Mouse (Mus musculus) bone marrow macrophage, adult 2 months (primary cell): ENCODE measurements around the gene Jph3. TPM values are rescaled to one million over a fixed set of nuclear protein-coding genes. Genes with fewer than 3 reads are reported as not detected.

ENCODE experiments used
- H3K27ac ChIP-seq: 2 replicates; pipeline ENCODE4 v1.5.1; 2012; ENCODE audit warnings: low read depth, low read length; ENCODE audit not compliant: insufficient read depth
- H3K4me1 ChIP-seq: 2 replicates; pipeline ENCODE4 v1.6.1; 2012; ENCODE audit warnings: low read length; ENCODE audit not compliant: control insufficient read depth, insufficient read depth
- H3K4me3 ChIP-seq: 2 replicates; pipeline ENCODE4 v1.5.1; 2012; ENCODE audit warnings: mild to moderate bottlenecking, low read length, moderate library complexity; ENCODE audit not compliant: insufficient read depth
- CTCF ChIP-seq: IDR thresholded peaks from 2 replicates; pipeline ENCODE4 v1.5.1; 2012; ENCODE audit warnings: low read depth, mild to moderate bottlenecking, low read length, moderate library complexity
- POLR2A ChIP-seq: IDR thresholded peaks from 2 replicates; pipeline ENCODE4 v1.6.1; 2012; ENCODE audit warnings: mild to moderate bottlenecking, low read depth, low read length, borderline replicate concordance
- polyA plus RNA-seq: library from polyadenylated mRNA; stranded (reverse); fragments of >200 nt; gene quantifications from 2 replicates; pipeline ENCODE4 v1.2.4, GENCODE M21; 2012; ENCODE audit not compliant: missing spikeins, insufficient read depth, insufficient read length

Gene Jph3
- polyA plus RNA-seq, 1 experiment: not detected

GRCm38 (mm10) chr8:121821770-121822169 lies 92.3 kb downstream of the Jph3 start:
- no peak overlapping the region for H3K4me3 ChIP-seq
- TF ChIP-seq POLR2A (no peak), CTCF (no peak)
- H3K4me1 ChIP-seq: no peaks in the 10 kb centered on the region
- no peak overlapping the region for H3K27ac ChIP-seq

DNA sequence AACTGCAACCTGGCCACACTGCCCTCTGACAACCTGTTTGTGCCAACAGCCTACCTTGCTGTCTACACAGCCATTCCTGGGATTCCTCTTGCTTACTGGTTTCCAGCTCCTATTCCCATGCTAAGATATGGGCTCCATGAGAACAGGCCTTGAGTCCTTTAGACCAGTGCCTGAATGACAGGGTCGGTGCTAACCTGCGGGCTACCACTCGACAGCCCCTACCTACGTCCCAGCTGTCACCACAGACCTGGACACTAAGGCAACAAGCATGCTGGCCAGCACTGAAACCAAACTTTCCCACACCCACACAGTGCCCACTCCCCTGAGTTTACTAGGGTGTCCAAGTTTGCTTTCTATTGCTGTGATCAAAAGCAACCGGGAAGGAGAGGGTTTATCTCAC lies 98.3 kb downstream of the Jph3 start:
- TF ChIP-seq CTCF: no peak
- no peak for TF ChIP-seq POLR2A
- Histone ChIP-seq H3K4me3 (peak overlapping the region; percentile 87; the same call in 1 of the 2 replicates), H3K4me1 (peaks cover 20% of the 10 kb centered on the region), H3K27ac (no peak overlapping the region)

- H3K4me1 ChIP-seq: peaks cover 20% of the 10 kb centered on the region
- no peak overlapping the region for H3K27ac ChIP-seq
- no peak for TF ChIP-seq POLR2A
- TF ChIP-seq CTCF: no peak
- H3K4me3 ChIP-seq: peak overlapping the region; percentile 87
These were observed 99.1 kb downstream of the Jph3 start for GRCm38 (mm10) chr8:121828376-121829023.

DNA sequence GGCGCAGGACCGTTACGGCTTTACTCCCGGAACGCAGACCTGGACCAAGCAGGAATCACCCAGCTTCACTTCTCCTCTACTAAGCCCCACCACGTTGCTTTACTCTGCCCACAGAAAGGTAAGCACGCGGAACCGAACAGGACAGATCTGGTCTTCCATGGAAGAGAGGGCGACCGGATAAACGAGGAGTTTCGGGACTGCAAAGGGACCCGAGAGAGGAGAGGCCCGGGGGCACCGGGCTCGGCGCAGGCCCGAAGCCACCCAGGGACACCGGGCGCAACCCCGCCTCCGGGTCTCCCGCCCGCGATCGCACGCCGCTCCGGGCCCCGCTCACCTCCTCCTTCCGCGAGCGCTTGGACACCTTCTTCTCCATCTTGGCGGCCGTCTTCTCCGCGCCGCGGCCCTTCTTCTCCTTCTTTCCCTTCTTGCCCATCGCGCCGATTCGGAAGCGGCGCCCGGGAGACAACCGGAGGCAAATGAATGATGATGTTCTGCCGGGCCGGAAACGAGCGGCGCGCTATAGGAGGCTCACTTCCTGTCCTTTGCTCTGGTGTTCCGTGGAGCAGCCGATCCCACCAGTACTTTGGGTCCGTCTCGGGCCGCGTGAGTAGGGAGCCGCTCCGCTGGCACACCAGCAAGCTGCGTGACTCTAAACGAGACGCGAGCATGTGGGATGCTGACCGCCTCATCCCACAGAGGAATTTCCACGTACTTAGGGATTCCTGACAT lies 99.8 kb downstream of the Jph3 start, which contains the start of gene Klhdc4:
Klhdc4 (minus strand) TSS at position 522 of the 729 bp plus-strand sequence.
- Histone ChIP-seq H3K4me1 (peaks cover 20% of the 10 kb centered on the region), H3K4me3 (peak within 1 kb of the TSS; percentile 87), H3K27ac (peak within 1 kb of the TSS; percentile 20; the same call in 1 of the 2 replicates)
- no peak for TF ChIP-seq POLR2A
- TF ChIP-seq CTCF: no peak

DNA sequence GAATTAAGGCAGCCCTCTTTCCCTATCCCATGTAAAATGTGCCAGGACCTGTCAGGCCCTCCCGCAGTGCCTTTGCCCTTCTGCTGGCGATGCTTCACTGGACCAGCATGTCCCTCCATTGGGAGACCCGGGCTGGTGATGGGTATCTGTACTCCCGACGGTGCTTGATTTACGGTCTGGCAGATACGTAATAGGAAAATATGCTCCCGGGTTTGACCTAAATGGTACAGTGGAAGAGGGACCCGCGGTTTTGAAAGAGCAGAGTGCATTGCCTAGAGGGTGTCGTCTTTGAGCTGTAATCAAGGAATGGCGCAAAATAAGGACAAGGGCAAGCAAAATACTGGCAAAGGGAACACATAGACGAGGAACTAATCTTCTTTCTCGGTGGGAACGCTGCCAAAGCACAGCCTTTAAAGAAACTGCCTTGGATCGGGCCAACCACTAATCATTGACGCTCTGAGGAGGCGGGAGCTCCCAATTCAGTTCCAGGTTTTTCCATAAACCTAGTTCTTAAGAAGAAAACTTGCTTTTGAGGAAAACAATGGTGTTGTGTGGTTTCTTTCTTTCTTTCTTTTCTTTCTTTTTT lies 100.4 kb downstream of the Jph3 start:
- no peak for TF ChIP-seq POLR2A
- TF ChIP-seq CTCF: no peak
- Histone ChIP-seq H3K4me1 (peaks cover 20% of the 10 kb centered on the region), H3K27ac (peak overlapping the region; percentile 20; the same call in 1 of the 2 replicates), H3K4me3 (peak overlapping the region; percentile 87)

- 0 out of 2 replicates have a peak overlapping the region, but pooled peaks have one; percentile 8 for H3K4me3 ChIP-seq
- H3K27ac ChIP-seq: peak overlapping the region; percentile 91
- no peak for TF ChIP-seq CTCF
- TF ChIP-seq POLR2A: no peak
- peaks cover 20% of the 10 kb centered on the region for H3K4me1 ChIP-seq
These were observed 102.6 kb downstream of the Jph3 start for GRCm38 (mm10) chr8:121832061-121832460.

DNA sequence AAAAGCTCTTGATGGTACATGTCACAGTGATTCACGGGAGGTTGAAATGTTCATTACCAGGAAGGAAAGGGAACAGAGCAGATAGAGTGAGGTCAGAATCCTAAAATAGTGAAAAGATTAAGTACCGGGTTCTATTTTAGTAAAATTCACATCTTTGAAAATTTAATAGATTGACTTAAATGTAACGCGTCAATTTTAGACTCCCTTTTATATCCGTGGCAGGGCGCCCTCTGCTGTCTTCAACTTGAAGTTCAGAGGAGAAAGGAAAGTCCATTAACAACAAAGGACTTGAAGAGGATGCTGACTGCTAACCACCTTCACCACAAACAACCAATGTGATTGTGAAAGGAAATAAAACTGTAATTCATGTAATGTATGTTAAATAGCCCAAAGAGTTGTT lies 103.1 kb downstream of the Jph3 start:
- H3K4me3 ChIP-seq: 0 out of 2 replicates have a peak overlapping the region, but pooled peaks have one; percentile 8
- H3K4me1 ChIP-seq: peaks cover 20% of the 10 kb centered on the region
- TF ChIP-seq CTCF (no peak), POLR2A (no peak)
- peak overlapping the region; percentile 91 for H3K27ac ChIP-seq

GRCm38 (mm10) chr8:121841242-121841641 lies 111.8 kb downstream of the Jph3 start:
- H3K4me3 ChIP-seq: no peak overlapping the region
- H3K27ac ChIP-seq: no peak overlapping the region
- H3K4me1 ChIP-seq: no peaks in the 10 kb centered on the region; the same call in 1 of the 2 replicates
- TF ChIP-seq POLR2A (no peak), CTCF (peak; percentile 71)

DNA sequence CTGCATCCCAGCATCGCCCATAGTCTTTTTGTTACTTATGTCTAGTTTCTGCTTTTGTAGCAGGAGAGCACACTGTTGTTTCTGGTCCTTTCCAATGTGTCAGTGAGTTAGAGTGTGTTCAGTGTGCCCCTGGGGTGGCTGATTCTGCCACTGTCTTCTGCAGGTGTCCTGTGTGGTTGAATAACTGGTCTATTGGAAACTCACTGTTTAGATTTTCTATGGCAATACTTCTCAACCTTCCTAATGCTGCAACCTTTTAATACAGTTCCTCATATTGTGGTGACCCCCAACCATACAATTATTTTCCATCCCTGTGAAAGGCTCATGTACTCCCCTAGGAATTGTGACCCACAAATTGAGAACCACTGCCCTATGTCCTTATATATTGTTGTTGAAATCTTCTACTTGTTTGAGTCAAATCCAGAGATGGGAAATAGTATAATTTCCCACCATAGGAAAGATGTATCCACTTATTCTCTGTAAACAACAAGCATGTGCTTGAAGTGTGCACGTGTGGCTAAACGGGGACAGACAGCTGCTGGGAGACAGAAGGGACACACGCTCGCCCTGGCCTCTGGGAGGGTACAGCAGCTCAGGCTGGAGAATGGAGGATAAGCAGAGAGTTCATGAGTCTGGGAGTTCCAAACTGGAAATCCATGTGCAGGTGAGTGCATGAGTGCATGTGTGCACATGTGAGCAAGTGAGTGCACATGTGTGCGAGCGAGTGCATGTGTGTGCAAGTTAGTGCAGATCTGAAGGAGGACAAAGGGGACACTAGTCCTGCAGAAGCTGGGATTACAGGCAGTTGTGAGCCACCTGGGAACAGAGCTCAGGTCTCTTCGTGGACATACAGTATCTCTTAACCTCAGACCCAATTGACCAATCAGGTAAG lies 112.9 kb downstream of the Jph3 start:
- Histone ChIP-seq H3K4me3 (no peak overlapping the region), H3K27ac (no peak overlapping the region), H3K4me1 (peaks cover 2% of the 10 kb centered on the region; the same call in 1 of the 2 replicates)
- TF ChIP-seq POLR2A (no peak), CTCF (no peak)
